Mouse (Mus musculus): Measurements from ENCODE around the gene Col4a1.

The Col4a1 gene

GRCm38 (mm10) chr8:11312349-11313175 lies at the start of gene Col4a1, which contains the start of gene Col4a2:
Gene Col4a1, minus strand, starts transcription at chr8:11312826.
Gene Col4a2, plus strand, starts transcription at chr8:11312805.
- no peak for DNase-seq (ENCODE audit: low read depth in 1 of 2, low spot score in 2 of 2)

- DNase-seq (ENCODE audit: low read depth in 1 of 2, low spot score in 2 of 2) = no peak
Observed at GRCm38 (mm10) chr8:11361546-11362277, 49.1 kb upstream of the Col4a1 start.

GRCm38 (mm10) chr8:11359846-11360245 lies 47.2 kb upstream of the Col4a1 start:
- DNase-seq (ENCODE audit: low read depth in 1 of 2, low spot score in 2 of 2) = no peak

- DNase-seq (ENCODE audit: low read depth in 1 of 2, low spot score in 2 of 2) = no peak
Observed at GRCm38 (mm10) chr8:11357921-11358436, 45.4 kb upstream of the Col4a1 start.

GRCm38 (mm10) chr8:11356776-11357175 lies 44.1 kb upstream of the Col4a1 start:
- DNase-seq (ENCODE audit: low read depth in 1 of 2, low spot score in 2 of 2) = no peak

- DNase-seq (ENCODE audit: low read depth in 1 of 2, low spot score in 2 of 2) = no peak
Observed at GRCm38 (mm10) chr8:11355900-11356299, 43.3 kb upstream of the Col4a1 start.

GRCm38 (mm10) chr8:11354800-11355451 lies 42.3 kb upstream of the Col4a1 start:
- DNase-seq (ENCODE audit: low read depth in 1 of 2, low spot score in 2 of 2) = no peak

GRCm38 (mm10) chr8:11352514-11352913 lies 39.9 kb upstream of the Col4a1 start:
- DNase-seq (ENCODE audit: low read depth in 1 of 2, low spot score in 2 of 2) = no peak

GRCm38 (mm10) chr8:11351355-11351754 lies 38.7 kb upstream of the Col4a1 start:
- DNase-seq (ENCODE audit: low read depth in 1 of 2, low spot score in 2 of 2) = no peak

GRCm38 (mm10) chr8:11348622-11349021 lies 36.0 kb upstream of the Col4a1 start:
- DNase-seq (ENCODE audit: low read depth in 1 of 2, low spot score in 2 of 2) = no peak

- DNase-seq (ENCODE audit: low read depth in 1 of 2, low spot score in 2 of 2) = no peak
Observed at GRCm38 (mm10) chr8:11347699-11348098, 35.1 kb upstream of the Col4a1 start.

GRCm38 (mm10) chr8:11346225-11346624 lies 33.6 kb upstream of the Col4a1 start:
- no peak for DNase-seq (ENCODE audit: low read depth in 1 of 2, low spot score in 2 of 2)

GRCm38 (mm10) chr8:11344459-11344858 lies 31.8 kb upstream of the Col4a1 start:
- no peak for DNase-seq (ENCODE audit: low read depth in 1 of 2, low spot score in 2 of 2)

- no peak for DNase-seq (ENCODE audit: low read depth in 1 of 2, low spot score in 2 of 2)
Observed at GRCm38 (mm10) chr8:11341111-11341566, 28.5 kb upstream of the Col4a1 start.

- peak in 1 of 2 experiments; percentile 6 for DNase-seq (ENCODE audit: low read depth in 1 of 2, low spot score in 2 of 2)
Observed at GRCm38 (mm10) chr8:11340310-11341110, 27.9 kb upstream of the Col4a1 start.

GRCm38 (mm10) chr8:11338507-11338906 lies 25.9 kb upstream of the Col4a1 start:
- DNase-seq (ENCODE audit: low read depth in 1 of 2, low spot score in 2 of 2) = no peak

- DNase-seq (ENCODE audit: low read depth in 1 of 2, low spot score in 2 of 2) = no peak
Observed at GRCm38 (mm10) chr8:11337642-11338041, 25.0 kb upstream of the Col4a1 start.

GRCm38 (mm10) chr8:11336346-11336745 lies 23.7 kb upstream of the Col4a1 start:
- no peak for DNase-seq (ENCODE audit: low read depth in 1 of 2, low spot score in 2 of 2)

GRCm38 (mm10) chr8:11335238-11335637 lies 22.6 kb upstream of the Col4a1 start:
- DNase-seq (ENCODE audit: low read depth in 1 of 2, low spot score in 2 of 2) = no peak

GRCm38 (mm10) chr8:11334493-11334892 lies 21.9 kb upstream of the Col4a1 start:
- DNase-seq (ENCODE audit: low read depth in 1 of 2, low spot score in 2 of 2) = no peak

- no peak for DNase-seq (ENCODE audit: low read depth in 1 of 2, low spot score in 2 of 2)
Observed at GRCm38 (mm10) chr8:11333746-11334145, 21.1 kb upstream of the Col4a1 start.
